Mouse (Mus musculus): Measurements from ENCODE around the gene Espnl. TPM values are rescaled to one million over a fixed set of nuclear protein-coding genes. Genes with fewer than 3 reads are reported as not detected.

Gene Espnl
- total RNA-seq, 1 experiment, result 0.40 TPM

GRCm38 (mm10) chr1:91292101-91292825 lies 29.6 kb upstream of the Espnl start:
- DNase-seq (ENCODE audit: low read depth, low spot score), result no peak
- H3K9me3 ChIP-seq (ENCODE audit: control insufficient read depth, insufficient read depth, low read depth, low read length), result no peaks in the 10 kb centered on the region
- in situ Hi-C loops (cut with MboI; ENCODE audit: low sequenced_read_pairs in 2 of 2, unreplicated experiment in 2 of 2), result no loop called here
- no peak overlapping the region for H3K27ac ChIP-seq (ENCODE audit: insufficient read depth, low read depth, low read length, poor library complexity, severe bottlenecking)
- H3K36me3 ChIP-seq (ENCODE audit: control insufficient read depth, insufficient read depth, low read length, poor library complexity, severe bottlenecking), result peaks cover 7% of the 10 kb centered on the region; the same call in 1 of the 2 replicates
- H3K4me1 ChIP-seq (ENCODE audit: control insufficient read depth in 2 of 2, insufficient read depth in 2 of 2, low read length in 2 of 2, poor library complexity in 1 of 2), result no peaks in the 10 kb centered on the region
- H3K4me3 ChIP-seq (ENCODE audit: insufficient read depth in 1 of 2, low read depth in 1 of 2, low read length in 2 of 2, poor library complexity in 1 of 2, severe bottlenecking in 1 of 2), result no peak overlapping the region
- H3K9ac ChIP-seq (ENCODE audit: insufficient read depth, low read depth, low read length, poor library complexity, severe bottlenecking), result no peak overlapping the region
- TF ChIP-seq ZC3H11A (IDR thresholded peaks at IDR 0.05; ENCODE audit: borderline replicate concordance, low read depth, low read length) (no peak), ZNF384 (IDR thresholded peaks at IDR 0.05; ENCODE audit: low read depth, low read length) (no peak), CHD2 (IDR thresholded peaks at IDR 0.05; ENCODE audit: low read depth, low read length) (no peak), HCFC1 (IDR thresholded peaks at IDR 0.05; ENCODE audit: borderline replicate concordance, insufficient read depth, low read length) (no peak), MAFK (IDR thresholded peaks at IDR 0.05; ENCODE audit: insufficient read depth, low read depth, low read length) (no peak)

GRCm38 (mm10) chr1:91295544-91295943 lies 26.3 kb upstream of the Espnl start:
- no peak overlapping the region for H3K4me3 ChIP-seq (ENCODE audit: insufficient read depth in 1 of 2, low read depth in 1 of 2, low read length in 2 of 2, poor library complexity in 1 of 2, severe bottlenecking in 1 of 2)
- in situ Hi-C loops (cut with MboI; ENCODE audit: low sequenced_read_pairs in 2 of 2, unreplicated experiment in 2 of 2), result no loop called here
- TF ChIP-seq ZC3H11A (IDR thresholded peaks at IDR 0.05; ENCODE audit: borderline replicate concordance, low read depth, low read length), result no peak
- no peak for TF ChIP-seq CHD2 (IDR thresholded peaks at IDR 0.05; ENCODE audit: low read depth, low read length)
- no peak for TF ChIP-seq MAFK (IDR thresholded peaks at IDR 0.05; ENCODE audit: insufficient read depth, low read depth, low read length)
- TF ChIP-seq ZNF384 (IDR thresholded peaks at IDR 0.05; ENCODE audit: low read depth, low read length), result no peak
- TF ChIP-seq HCFC1 (IDR thresholded peaks at IDR 0.05; ENCODE audit: borderline replicate concordance, insufficient read depth, low read length), result no peak

GRCm38 (mm10) chr1:91297799-91298744 lies 23.8 kb upstream of the Espnl start, which contains the start of gene Scly:
Scly (plus strand) TSS chr1:91298338.
- Histone ChIP-seq H3K36me3 (ENCODE audit: control insufficient read depth, insufficient read depth, low read length, poor library complexity, severe bottlenecking) (peaks cover 4% of the 10 kb centered on the region; the same call in 1 of the 2 replicates), H3K4me3 (ENCODE audit: insufficient read depth in 1 of 2, low read depth in 1 of 2, low read length in 2 of 2, poor library complexity in 1 of 2, severe bottlenecking in 1 of 2) (peak within 1 kb of the TSS; percentile 94 to 99), H3K9ac (ENCODE audit: insufficient read depth, low read depth, low read length, poor library complexity, severe bottlenecking) (peak within 1 kb of the TSS; percentile 87), H3K9me3 (ENCODE audit: control insufficient read depth, insufficient read depth, low read depth, low read length) (no peaks in the 10 kb centered on the region), H3K27ac (ENCODE audit: insufficient read depth, low read depth, low read length, poor library complexity, severe bottlenecking) (no peak within 1 kb of the TSS), H3K4me1 (ENCODE audit: control insufficient read depth in 2 of 2, insufficient read depth in 2 of 2, low read length in 2 of 2, poor library complexity in 1 of 2) (peaks cover 0 to 7% of the 10 kb centered on the region in 2 experiments; a peak in 2 of 4 replicates)
- in situ Hi-C loops (cut with MboI; ENCODE audit: low sequenced_read_pairs in 2 of 2, unreplicated experiment in 2 of 2), result no loop called here
- DNase-seq (ENCODE audit: low read depth, low spot score), result peak; percentile 75
- TF ChIP-seq ZC3H11A (IDR thresholded peaks at IDR 0.05; ENCODE audit: borderline replicate concordance, low read depth, low read length), result no peak
- no peak for TF ChIP-seq CHD2 (IDR thresholded peaks at IDR 0.05; ENCODE audit: low read depth, low read length)
- TF ChIP-seq ZNF384 (IDR thresholded peaks at IDR 0.05; ENCODE audit: low read depth, low read length), result no peak
- no peak for TF ChIP-seq HCFC1 (IDR thresholded peaks at IDR 0.05; ENCODE audit: borderline replicate concordance, insufficient read depth, low read length)
- TF ChIP-seq MAFK (IDR thresholded peaks at IDR 0.05; ENCODE audit: insufficient read depth, low read depth, low read length), result no peak

More at GRCm38 (mm10) chr1:91295544-91295943, 26.3 kb upstream of the Espnl start:
- H3K27ac ChIP-seq (ENCODE audit: insufficient read depth, low read depth, low read length, poor library complexity, severe bottlenecking), result no peak overlapping the region
- no peak for DNase-seq (ENCODE audit: low read depth, low spot score)
- H3K9ac ChIP-seq (ENCODE audit: insufficient read depth, low read depth, low read length, poor library complexity, severe bottlenecking), result no peak overlapping the region
- H3K4me1 ChIP-seq (ENCODE audit: control insufficient read depth in 2 of 2, insufficient read depth in 2 of 2, low read length in 2 of 2, poor library complexity in 1 of 2), result peaks cover 0 to 7% of the 10 kb centered on the region in 2 experiments; a peak in 2 of 4 replicates
- peaks cover 2% of the 10 kb centered on the region; the same call in 1 of the 2 replicates for H3K36me3 ChIP-seq (ENCODE audit: control insufficient read depth, insufficient read depth, low read length, poor library complexity, severe bottlenecking)
- H3K9me3 ChIP-seq (ENCODE audit: control insufficient read depth, insufficient read depth, low read depth, low read length), result no peaks in the 10 kb centered on the region

- Histone ChIP-seq H3K9ac (ENCODE audit: insufficient read depth, low read depth, low read length, poor library complexity, severe bottlenecking) (no peak overlapping the region), H3K4me1 (ENCODE audit: control insufficient read depth in 2 of 2, insufficient read depth in 2 of 2, low read length in 2 of 2, poor library complexity in 1 of 2) (peaks cover 0 to 7% of the 10 kb centered on the region in 2 experiments; a peak in 2 of 4 replicates), H3K4me3 (ENCODE audit: insufficient read depth in 1 of 2, low read depth in 1 of 2, low read length in 2 of 2, poor library complexity in 1 of 2, severe bottlenecking in 1 of 2) (peak overlapping the region; percentile 94 to 99), H3K27ac (ENCODE audit: insufficient read depth, low read depth, low read length, poor library complexity, severe bottlenecking) (no peak overlapping the region), H3K36me3 (ENCODE audit: control insufficient read depth, insufficient read depth, low read length, poor library complexity, severe bottlenecking) (peaks cover 7% of the 10 kb centered on the region; the same call in 1 of the 2 replicates), H3K9me3 (ENCODE audit: control insufficient read depth, insufficient read depth, low read depth, low read length) (no peaks in the 10 kb centered on the region)
- no peak for TF ChIP-seq CHD2 (IDR thresholded peaks at IDR 0.05; ENCODE audit: low read depth, low read length)
- TF ChIP-seq ZNF384 (IDR thresholded peaks at IDR 0.05; ENCODE audit: low read depth, low read length), result no peak
- no peak for TF ChIP-seq MAFK (IDR thresholded peaks at IDR 0.05; ENCODE audit: insufficient read depth, low read depth, low read length)
- TF ChIP-seq ZC3H11A (IDR thresholded peaks at IDR 0.05; ENCODE audit: borderline replicate concordance, low read depth, low read length), result no peak
- no peak for TF ChIP-seq HCFC1 (IDR thresholded peaks at IDR 0.05; ENCODE audit: borderline replicate concordance, insufficient read depth, low read length)
- no peak for DNase-seq (ENCODE audit: low read depth, low spot score)
- in situ Hi-C loops (cut with MboI; ENCODE audit: low sequenced_read_pairs in 2 of 2, unreplicated experiment in 2 of 2), result no loop called here
Observed at GRCm38 (mm10) chr1:91299026-91299706, 22.7 kb upstream of the Espnl start.

All from ES-E14 (cell line).